Mouse (Mus musculus): ENCODE data around the gene Olfr461. TPM values are rescaled to one million over a fixed set of nuclear protein-coding genes. Genes with fewer than 3 reads are reported as not detected.

Gene Olfr461
- polyA plus RNA-seq (2012; rRNA removed; ENCODE audit: low replicate concordance) = not detected in 2 replicates

DNA sequence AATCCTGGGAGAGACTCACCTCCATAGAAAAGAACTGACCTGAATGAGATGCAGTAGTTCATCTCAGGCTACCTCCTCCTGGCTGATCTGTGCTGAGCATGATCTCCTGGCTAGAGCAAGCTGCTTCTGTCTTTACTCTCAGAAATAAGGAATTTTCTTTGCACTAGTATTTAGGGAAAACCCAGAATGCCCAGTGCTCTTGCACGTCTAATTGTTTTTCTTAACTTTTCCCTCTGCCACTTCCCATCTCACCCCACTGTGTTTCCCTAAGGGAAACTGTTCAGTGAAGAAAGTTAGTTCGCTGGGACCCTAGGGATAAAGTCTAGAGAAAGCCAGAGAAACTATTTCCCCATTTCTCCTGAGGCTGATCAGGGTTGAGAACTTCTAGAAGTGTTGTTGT lies at the start of gene Olfr461:
Olfr461 (minus strand) TSS at position 101 of the 400 bp plus-strand sequence.

DNA sequence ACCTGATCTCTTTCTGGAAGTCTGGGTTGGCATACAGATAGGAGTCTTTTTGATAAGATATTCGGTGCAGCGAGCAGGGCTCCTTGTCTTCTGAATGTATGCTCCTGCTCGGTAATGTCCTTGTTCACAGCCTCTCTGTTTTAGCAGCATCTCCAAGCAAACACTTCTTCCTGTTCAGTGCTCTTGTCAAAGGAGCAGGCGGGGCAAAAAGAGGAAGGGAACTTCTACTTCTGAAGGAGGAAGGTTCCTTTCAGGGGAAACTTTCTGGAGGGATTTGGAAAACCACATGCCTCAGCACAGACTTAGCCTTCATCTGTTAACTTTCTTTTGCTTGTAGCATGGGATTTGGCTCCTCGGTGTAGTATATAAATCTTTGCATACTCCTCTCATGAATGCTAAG lies 30.8 kb upstream of the Olfr461 start, which contains the start of gene Clec5a:
Clec5a (minus strand) TSS at position 177 of the 400 bp plus-strand sequence.

DNA sequence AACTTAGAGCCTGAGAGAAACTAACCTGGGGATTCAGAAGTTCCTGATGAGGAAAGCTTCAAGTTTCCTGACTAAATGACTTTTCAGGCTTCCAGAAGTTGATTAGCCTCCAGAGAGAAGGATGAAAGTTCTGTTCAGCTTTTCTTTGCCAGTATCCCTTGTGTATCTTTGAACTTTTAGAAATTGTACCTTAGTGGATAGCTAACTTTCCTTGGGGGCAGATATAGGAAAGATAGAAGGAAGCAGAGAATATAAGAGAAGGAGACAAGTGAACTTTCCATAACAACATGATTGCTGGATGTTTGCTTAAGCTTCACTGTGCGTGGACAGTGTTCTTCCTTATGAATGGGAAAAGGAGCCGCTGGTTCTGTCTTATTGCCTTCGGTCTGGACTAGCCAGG lies 14.3 kb upstream of the Olfr461 start, which contains the start of gene Olfr460:
Olfr460 (plus strand) TSS at position 301 of the 400 bp plus-strand sequence.

DNA sequence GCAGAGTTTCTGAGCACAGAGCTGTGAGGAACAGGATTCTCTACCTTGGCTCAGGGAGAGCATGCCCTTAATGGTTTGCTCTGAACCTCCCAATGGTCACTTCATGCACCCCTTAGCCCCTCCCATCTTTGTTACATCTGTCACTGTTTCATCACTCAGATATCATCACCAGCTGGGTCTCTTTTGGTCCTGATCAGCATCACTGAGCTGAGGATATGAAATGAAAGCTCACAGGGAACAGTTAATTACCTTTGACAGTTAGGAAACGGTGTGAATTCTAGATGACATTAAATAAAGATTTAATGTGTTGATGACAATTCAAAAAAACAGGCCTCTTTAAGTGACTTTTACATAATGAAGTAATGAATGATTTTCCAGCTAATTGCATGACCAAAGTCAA lies 35.4 kb downstream of the Olfr461 start, which contains the start of gene Prss37:
Prss37 (minus strand) TSS at position 101 of the 400 bp plus-strand sequence.

DNA sequence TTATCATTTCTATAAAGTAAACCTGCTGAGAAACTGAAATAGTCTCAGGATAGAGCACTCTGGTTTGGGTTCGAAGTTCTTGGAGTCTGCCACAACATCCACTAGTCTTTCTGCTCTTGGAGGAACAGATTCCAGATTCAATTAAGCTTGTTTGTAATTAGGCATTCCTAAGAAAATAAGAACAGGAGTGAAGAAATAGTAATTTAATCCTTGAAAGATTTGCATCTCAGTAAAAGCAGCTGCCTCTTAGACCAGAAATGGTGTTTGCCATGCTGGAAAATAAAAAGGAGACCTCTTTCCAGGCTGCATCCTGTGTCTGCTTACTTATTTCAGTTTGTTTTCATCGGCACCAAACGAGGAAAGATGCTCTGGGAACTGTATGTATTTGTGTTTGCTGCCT lies 61.6 kb downstream of the Olfr461 start, which contains the start of gene Tas2r108:
Tas2r108 (plus strand) TSS at position 301 of the 400 bp plus-strand sequence.

Other genes starting within 250 kb of the Olfr461 start
- gene Agk, start 229.9 kb downstream of the Olfr461 start, polyA plus RNA-seq (2012; rRNA removed; ENCODE audit: low replicate concordance) = 2.9 and 3.8 TPM in 2 replicates
- 3.1 and 3.7 TPM in 2 replicates for gene E330009J07Rik, start 118.9 kb downstream of the Olfr461 start, polyA plus RNA-seq (2012; rRNA removed; ENCODE audit: low replicate concordance)
- not detected in 2 replicates for gene Wee2, start 116.0 kb downstream of the Olfr461 start, polyA plus RNA-seq (2012; rRNA removed; ENCODE audit: low replicate concordance)
- gene Ssbp1, start 83.7 kb downstream of the Olfr461 start, polyA plus RNA-seq (2012; rRNA removed; ENCODE audit: low replicate concordance) = 3.0 and 3.9 TPM in 2 replicates
- gene Tas2r137, start 63.8 kb downstream of the Olfr461 start, polyA plus RNA-seq (2012; rRNA removed; ENCODE audit: low replicate concordance) = not detected in 2 replicates
- not detected in 2 replicates for gene Tas2r108, start 61.5 kb downstream of the Olfr461 start, polyA plus RNA-seq (2012; rRNA removed; ENCODE audit: low replicate concordance)
- gene Prss37, start 35.5 kb downstream of the Olfr461 start, polyA plus RNA-seq (2012; rRNA removed; ENCODE audit: low replicate concordance) = not detected in 2 replicates
- not detected in 2 replicates for gene Olfr460, start 14.4 kb upstream of the Olfr461 start, polyA plus RNA-seq (2012; rRNA removed; ENCODE audit: low replicate concordance)
- not detected in 2 replicates for gene Clec5a, start 30.8 kb upstream of the Olfr461 start, polyA plus RNA-seq (2012; rRNA removed; ENCODE audit: low replicate concordance)
- not detected in 2 replicates for gene Tas2r138, start 58.3 kb upstream of the Olfr461 start, polyA plus RNA-seq (2012; rRNA removed; ENCODE audit: low replicate concordance)
- gene Mgam, start 73.8 kb upstream of the Olfr461 start, polyA plus RNA-seq (2012; rRNA removed; ENCODE audit: low replicate concordance) = 178 and 242 TPM in 2 replicates

Data from duodenum, adult 2 months (tissue).